Mouse (Mus musculus): ENCODE measurements at regions not wholly inside any gene's neighbourhood (a gene's known extent, or its start where the extent isn't known, plus 50 kb on each side); places are given as distances from the start of the nearest gene placed in this dataset.

- TF ChIP-seq CTCF (IDR thresholded peaks at IDR 0.05; ENCODE audit: borderline replicate concordance, insufficient read depth, low read length): no peak
- TF ChIP-seq POLR2A (IDR thresholded peaks at IDR 0.05; ENCODE audit: low read depth, low read length): no peak
These were observed 486.0 kb upstream of the Fam92a start for GRCm38 (mm10) chr4:12657820-12658219.

All from embryonic fibroblast, embryonic 13.5 days (primary cell).